Mouse (Mus musculus) heart, embryonic 16.5 days (tissue): ENCODE measurements at regions not wholly inside any gene's neighbourhood (a gene's known extent, or its start where the extent isn't known, plus 50 kb on each side); places are given as distances from the start of the nearest gene placed in this dataset.
A peak's percentile ranks its signal among the peaks of the same experiment; 100 is the strongest.

Experiments
- ATAC-seq: fragments of 200-750 bp; cut with Nextera tagmentation; replicated peaks from 2 replicates; pipeline ENCODE4 v1.8.0; 2017; ENCODE audit warnings: moderate number of reproducible peaks; ENCODE audit not compliant: insufficient read depth, low FRiP score; ENCODE audit errors: extremely low read depth
- H3K27ac ChIP-seq: fragments of 300-500 bp; sonication (generic); 2 replicates; pipeline ENCODE4 v1.5.1; 2014; ENCODE audit warnings: mild to moderate bottlenecking, low read length, control low read depth, moderate library complexity
- H3K27me3 ChIP-seq: fragments of 300-500 bp; sonication (generic); 2 replicates; pipeline ENCODE4 v1.6.1; 2014; ENCODE audit warnings: low read length, mixed read lengths; ENCODE audit not compliant: control insufficient read depth, insufficient read depth
- H3K36me3 ChIP-seq: fragments of 300-500 bp; sonication (generic); 2 replicates; pipeline ENCODE4 v1.6.1; 2014; ENCODE audit not compliant: control insufficient read depth, insufficient read depth
- H3K4me1 ChIP-seq: fragments of 300-500 bp; sonication (generic); 2 replicates; pipeline ENCODE4 v1.6.1; 2014; ENCODE audit warnings: low read length, mixed read lengths; ENCODE audit not compliant: control insufficient read depth, insufficient read depth
- H3K4me2 ChIP-seq: fragments of 300-500 bp; sonication (generic); 2 replicates; pipeline ENCODE4 v1.6.1; 2014; ENCODE audit warnings: low read depth, mild to moderate bottlenecking, control low read depth, low read length
- H3K4me3 ChIP-seq: fragments of 300-500 bp; sonication (generic); 2 replicates; pipeline ENCODE4 v1.5.1; 2014; ENCODE audit warnings: mild to moderate bottlenecking, control low read depth, low read length
- H3K9ac ChIP-seq: fragments of 300-500 bp; sonication (generic); 2 replicates; pipeline ENCODE4 v1.6.1; 2014; ENCODE audit warnings: low read length, control low read depth
- H3K9me3 ChIP-seq: fragments of 300-500 bp; sonication (generic); replicated peaks from 2 replicates; pipeline ENCODE4 v1.6.1; 2016; ENCODE audit warnings: low read length; ENCODE audit not compliant: control insufficient read depth
- WGBS: fragments of 180-500 bp; shearing (Covaris S2); extraction: QIAGEN DNeasy Blood & Tissue Kit; methylation state at CpG from one replicate; pipeline ENCODE4 v1.1.7; 2014; 5-methylcytosine and 5-hydroxymethylcytosine counted together

DNA sequence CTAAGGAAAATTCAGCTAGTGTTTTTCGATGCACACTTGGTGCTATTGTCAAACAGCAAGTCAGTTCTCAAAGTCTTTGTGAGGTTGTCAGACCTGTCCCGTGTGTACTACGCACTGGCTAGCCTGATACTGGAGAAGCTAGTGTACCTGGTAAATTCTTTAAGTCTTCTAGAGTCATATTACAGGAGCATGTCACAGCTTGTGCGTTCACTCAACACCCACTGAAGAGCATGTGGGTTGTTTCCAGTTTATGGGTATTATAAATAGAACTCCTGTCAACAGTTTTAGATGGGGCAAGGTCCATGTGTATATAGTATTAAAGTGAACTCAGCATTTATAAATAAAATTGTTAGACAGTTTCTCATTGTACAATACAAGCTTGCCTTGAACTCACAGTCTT is 50.9 kb upstream of the Cd2ap start:
- no peaks in the 10 kb centered on the region for H3K27me3 ChIP-seq
- 51% methylated on average over 4 of the region's 4 CpGs for WGBS
- no peaks in the 10 kb centered on the region for H3K9me3 ChIP-seq
- H3K4me2 ChIP-seq: no peak overlapping the region
- peak; percentile 85 for ATAC-seq
- no peaks in the 10 kb centered on the region for H3K36me3 ChIP-seq
- no peak overlapping the region for H3K4me3 ChIP-seq
- H3K27ac ChIP-seq: peak overlapping the region; percentile 85
- H3K4me1 ChIP-seq: peaks cover 21% of the 10 kb centered on the region
- H3K9ac ChIP-seq: peak overlapping the region; percentile 27; the same call in 1 of the 2 replicates
